Mouse (Mus musculus): ENCODE results near the gene Wdr4. TPM values are rescaled to one million over a fixed set of nuclear protein-coding genes. Genes with fewer than 3 reads are reported as not detected.
"Not testable (repeated sequence)": the region's sequence is repeated elsewhere in the genome, so short reads cannot be mapped to it uniquely, and the experiment has no call there.

The Wdr4 gene
- polyA plus RNA-seq, 1 experiment from 2014 or later: 49.1 TPM

DNA sequence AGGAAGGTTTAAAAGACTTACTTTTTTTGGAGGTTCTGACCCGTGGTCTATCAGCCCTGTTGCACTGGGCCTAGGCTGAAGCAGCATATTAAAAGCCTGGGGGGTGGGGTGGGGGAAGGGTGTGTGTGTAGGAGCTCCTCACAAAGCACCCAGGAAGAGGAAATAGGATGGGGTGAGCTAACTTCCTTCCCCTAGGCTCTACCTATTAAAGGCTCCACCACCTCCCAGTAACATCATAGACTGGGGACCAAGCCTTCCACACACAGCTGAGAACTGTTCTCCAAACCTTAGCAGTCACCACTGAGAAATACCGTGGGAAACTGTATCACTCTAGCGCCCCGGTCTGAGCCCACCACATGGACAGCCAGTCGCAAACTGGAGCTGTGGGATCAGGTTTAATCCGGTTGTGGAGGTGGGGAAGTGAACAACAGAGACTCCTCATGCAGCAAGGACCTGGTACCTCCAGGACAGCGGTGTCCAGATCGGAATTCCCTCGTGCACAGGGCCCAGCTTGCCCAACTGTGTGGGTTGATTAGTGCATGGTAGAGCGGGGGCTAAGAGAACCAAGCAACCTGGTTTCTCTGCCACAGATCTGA lies 38.3 kb upstream of the Wdr4 start:
- no peaks in the 10 kb centered on the region for H3K36me3 ChIP-seq (ENCODE audit: control insufficient read depth, insufficient read depth, low read length)
- H3K4me3 ChIP-seq (ENCODE audit: low read depth, low read length): no peak overlapping the region
- H3K4me1 ChIP-seq (replicated peaks; ENCODE audit: control insufficient read depth, insufficient read depth, low read length): peaks cover 22% of the 10 kb centered on the region
- no peaks in the 10 kb centered on the region for H3K9me3 ChIP-seq (ENCODE audit: control insufficient read depth, low read length)
- no peaks in the 10 kb centered on the region for H3K27me3 ChIP-seq (replicated peaks; ENCODE audit: control insufficient read depth, insufficient read depth, low read length)
- H3K9ac ChIP-seq (ENCODE audit: low read length): no peak overlapping the region
- peak; percentile 6; the same call in 1 of the 2 replicates for ATAC-seq (replicated peaks; ENCODE audit: low FRiP score, low TSS enrichment, low read depth)
- peak overlapping the region; percentile 34 for H3K4me2 ChIP-seq (ENCODE audit: low read length)
- H3K27ac ChIP-seq (ENCODE audit: low read depth): peak overlapping the region; percentile 73
- WGBS: 59% methylated on average over 10 of the region's 10 CpGs
- no peak for DNase-seq (ENCODE audit: low spot score)

DNA sequence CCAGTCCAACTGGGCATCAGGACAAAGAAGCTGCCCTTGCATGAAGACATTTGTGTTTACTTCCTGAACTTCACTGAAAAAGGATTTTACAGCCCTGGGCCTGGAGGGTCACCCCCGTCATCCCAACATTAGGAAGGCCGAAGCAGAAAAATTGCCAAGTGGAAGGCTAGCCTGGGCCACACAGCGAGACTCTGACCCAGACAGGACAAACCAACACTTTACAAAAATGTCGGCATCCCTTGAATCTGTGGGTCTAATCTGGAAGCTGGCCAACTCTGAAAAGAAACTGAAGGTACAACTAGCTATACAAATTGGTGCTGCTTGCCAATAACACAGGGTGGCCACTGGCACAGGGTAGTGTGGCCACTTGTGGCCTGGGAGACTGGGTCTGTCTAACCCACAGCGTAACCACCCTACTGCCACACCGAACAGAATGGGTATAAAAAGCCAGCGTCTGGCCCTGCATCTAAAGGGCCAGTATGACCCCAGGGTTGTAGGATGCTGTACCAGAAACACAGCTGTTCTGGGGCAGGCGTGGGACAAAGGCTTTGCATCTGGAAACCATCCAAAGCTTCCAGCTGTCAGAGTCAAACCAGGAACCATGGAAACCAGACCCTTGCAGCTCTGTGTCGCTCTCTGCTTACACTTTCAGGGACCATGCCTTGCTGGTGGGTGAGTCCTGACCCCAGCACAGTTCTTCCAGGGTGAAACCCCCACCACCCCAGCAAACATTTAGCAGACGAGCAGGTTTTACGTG lies 37.5 kb upstream of the Wdr4 start:
- ATAC-seq (replicated peaks; ENCODE audit: low FRiP score, low TSS enrichment, low read depth): peak; percentile 78
- DNase-seq (ENCODE audit: low spot score): peak; percentile 77
- H3K4me1 ChIP-seq (replicated peaks; ENCODE audit: control insufficient read depth, insufficient read depth, low read length): peaks cover 22% of the 10 kb centered on the region
- WGBS: 32% methylated on average over 11 of the region's 11 CpGs
- H3K9ac ChIP-seq (ENCODE audit: low read length): no peak overlapping the region
- H3K4me3 ChIP-seq (ENCODE audit: low read depth, low read length): no peak overlapping the region
- H3K36me3 ChIP-seq (ENCODE audit: control insufficient read depth, insufficient read depth, low read length): no peaks in the 10 kb centered on the region
- H3K9me3 ChIP-seq (ENCODE audit: control insufficient read depth, low read length): no peaks in the 10 kb centered on the region
- H3K27ac ChIP-seq (ENCODE audit: low read depth): peak overlapping the region; percentile 73
- peak overlapping the region; percentile 34 for H3K4me2 ChIP-seq (ENCODE audit: low read length)
- no peaks in the 10 kb centered on the region for H3K27me3 ChIP-seq (replicated peaks; ENCODE audit: control insufficient read depth, insufficient read depth, low read length)

DNA sequence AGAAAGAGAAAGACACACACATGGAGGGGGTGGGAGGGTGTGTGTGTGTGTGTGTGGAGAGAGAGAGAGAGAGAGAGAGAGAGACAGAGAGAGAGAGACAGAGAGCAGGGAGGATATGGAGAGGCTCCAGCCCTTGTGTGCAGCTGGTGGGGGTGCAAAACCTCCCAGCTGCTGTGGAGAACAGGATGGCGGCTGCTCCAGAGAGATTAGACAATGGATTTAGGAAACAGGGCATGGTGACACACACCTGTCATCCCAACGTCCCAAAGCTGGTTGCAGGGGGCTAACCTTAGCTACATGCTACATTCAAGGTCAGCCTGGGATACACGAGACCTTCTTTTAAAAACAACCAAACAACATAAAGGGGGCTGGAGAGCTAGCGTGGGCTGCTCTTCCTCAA lies 36.5 kb upstream of the Wdr4 start:
- Histone ChIP-seq H3K4me2 (ENCODE audit: low read length) (no peak overlapping the region), H3K27me3 (replicated peaks; ENCODE audit: control insufficient read depth, insufficient read depth, low read length) (no peaks in the 10 kb centered on the region), H3K9me3 (ENCODE audit: control insufficient read depth, low read length) (no peaks in the 10 kb centered on the region), H3K36me3 (ENCODE audit: control insufficient read depth, insufficient read depth, low read length) (no peaks in the 10 kb centered on the region), H3K4me1 (replicated peaks; ENCODE audit: control insufficient read depth, insufficient read depth, low read length) (peaks cover 22% of the 10 kb centered on the region), H3K4me3 (ENCODE audit: low read depth, low read length) (no peak overlapping the region), H3K9ac (ENCODE audit: low read length) (no peak overlapping the region), H3K27ac (ENCODE audit: low read depth) (peak overlapping the region; percentile 73; the same call in 1 of the 2 replicates)
- DNase-seq (ENCODE audit: low spot score): no peak
- WGBS: 61% methylated on average over 4 of the region's 4 CpGs
- no peak for ATAC-seq (replicated peaks; ENCODE audit: low FRiP score, low TSS enrichment, low read depth)

DNA sequence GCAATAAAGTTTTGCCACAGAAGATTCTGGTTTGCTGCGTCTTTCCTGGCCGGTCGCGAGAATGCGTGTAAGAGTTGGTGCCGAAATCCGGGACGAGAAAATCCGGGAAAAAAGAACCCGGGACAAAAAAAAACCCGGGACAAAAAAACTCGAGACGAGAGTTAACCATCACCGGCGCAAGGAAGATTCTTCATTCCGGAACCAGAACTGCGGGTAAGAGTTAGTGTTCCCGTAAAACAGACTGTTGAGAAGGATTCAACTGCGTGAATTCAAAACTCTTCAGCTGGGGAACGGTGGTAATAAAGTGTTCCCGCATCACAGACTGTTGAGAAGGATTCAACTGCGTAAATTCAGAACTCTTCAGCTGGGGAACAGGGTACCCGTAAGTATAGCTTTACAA lies 32.8 kb upstream of the Wdr4 start:
- not testable (repeated sequence) for H3K36me3 ChIP-seq (ENCODE audit: control insufficient read depth, insufficient read depth, low read length); H3K4me2 ChIP-seq (ENCODE audit: low read length); H3K27ac ChIP-seq (ENCODE audit: low read depth); ATAC-seq (replicated peaks; ENCODE audit: low FRiP score, low TSS enrichment, low read depth); H3K27me3 ChIP-seq (replicated peaks; ENCODE audit: control insufficient read depth, insufficient read depth, low read length); H3K9me3 ChIP-seq (ENCODE audit: control insufficient read depth, low read length); DNase-seq (ENCODE audit: low spot score); H3K9ac ChIP-seq (ENCODE audit: low read length); H3K4me3 ChIP-seq (ENCODE audit: low read depth, low read length)
- H3K4me1 ChIP-seq (replicated peaks; ENCODE audit: control insufficient read depth, insufficient read depth, low read length): peaks cover 15% of the 10 kb centered on the region
- WGBS: 95% methylated on average over 23 of the region's 23 CpGs

DNA sequence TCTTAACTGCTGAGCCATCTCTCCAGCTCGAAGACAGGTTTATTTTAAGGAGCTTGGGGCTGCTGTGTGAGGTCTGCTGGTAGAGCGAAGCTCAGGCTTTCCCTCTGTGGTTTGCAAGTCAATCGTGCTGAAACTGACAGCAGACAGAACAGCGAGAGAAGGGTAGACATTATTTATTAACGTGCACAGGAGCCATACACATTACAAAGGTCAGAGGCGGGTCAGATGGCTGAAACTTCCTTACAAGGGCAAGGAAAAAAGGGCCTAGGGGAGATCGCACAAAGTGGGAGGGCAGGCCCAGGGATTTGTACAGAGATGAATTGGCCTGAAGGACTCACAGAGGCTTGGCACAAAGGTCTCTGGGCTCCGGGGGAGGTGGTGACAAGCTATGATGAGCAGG lies 29.6 kb upstream of the Wdr4 start:
- no peaks in the 10 kb centered on the region for H3K9me3 ChIP-seq (ENCODE audit: control insufficient read depth, low read length)
- 0 out of 2 replicates have a peak, but pooled peaks cover 2% of the 10 kb centered on the region for H3K4me1 ChIP-seq (replicated peaks; ENCODE audit: control insufficient read depth, insufficient read depth, low read length)
- H3K9ac ChIP-seq (ENCODE audit: low read length): no peak overlapping the region
- 16% methylated on average over 8 of the region's 8 CpGs for WGBS
- peak overlapping the region; percentile 52 for H3K27ac ChIP-seq (ENCODE audit: low read depth)
- DNase-seq (ENCODE audit: low spot score): no peak
- no peak overlapping the region for H3K4me2 ChIP-seq (ENCODE audit: low read length)
- H3K36me3 ChIP-seq (ENCODE audit: control insufficient read depth, insufficient read depth, low read length): no peaks in the 10 kb centered on the region
- H3K27me3 ChIP-seq (replicated peaks; ENCODE audit: control insufficient read depth, insufficient read depth, low read length): no peaks in the 10 kb centered on the region
- ATAC-seq (replicated peaks; ENCODE audit: low FRiP score, low TSS enrichment, low read depth): no peak
- H3K4me3 ChIP-seq (ENCODE audit: low read depth, low read length): no peak overlapping the region

DNA sequence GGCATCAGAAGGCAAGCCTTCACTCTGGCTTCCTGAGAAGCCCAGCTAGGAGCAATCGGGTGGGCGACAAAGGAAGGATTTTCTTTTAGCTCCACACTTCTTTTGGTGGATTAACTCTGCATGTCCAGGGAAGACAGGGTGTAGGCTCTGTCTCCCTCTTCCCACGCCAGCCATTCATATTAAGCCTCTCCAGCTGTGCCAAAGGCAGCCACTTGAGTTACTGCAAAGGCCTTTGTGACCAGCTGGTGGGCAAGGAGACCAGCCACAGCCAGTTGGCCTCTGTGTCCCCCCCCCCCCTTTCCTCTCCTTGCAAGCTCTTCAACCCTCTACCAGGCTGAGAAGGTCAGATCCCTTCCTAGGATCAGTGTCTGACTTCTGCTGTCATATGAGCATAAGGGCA lies 28.2 kb upstream of the Wdr4 start:
- H3K9ac ChIP-seq (ENCODE audit: low read length): no peak overlapping the region
- no peaks in the 10 kb centered on the region for H3K36me3 ChIP-seq (ENCODE audit: control insufficient read depth, insufficient read depth, low read length)
- H3K27me3 ChIP-seq (replicated peaks; ENCODE audit: control insufficient read depth, insufficient read depth, low read length): no peaks in the 10 kb centered on the region
- H3K9me3 ChIP-seq (ENCODE audit: control insufficient read depth, low read length): no peaks in the 10 kb centered on the region
- H3K4me1 ChIP-seq (replicated peaks; ENCODE audit: control insufficient read depth, insufficient read depth, low read length): 0 out of 2 replicates have a peak, but pooled peaks cover 6% of the 10 kb centered on the region
- ATAC-seq (replicated peaks; ENCODE audit: low FRiP score, low TSS enrichment, low read depth) (no peak), DNase-seq (ENCODE audit: low spot score) (no peak)
- H3K27ac ChIP-seq (ENCODE audit: low read depth): no peak overlapping the region
- H3K4me2 ChIP-seq (ENCODE audit: low read length): no peak overlapping the region
- no peak overlapping the region for H3K4me3 ChIP-seq (ENCODE audit: low read depth, low read length)
- WGBS: 77% methylated on average over 3 of the region's 3 CpGs

DNA sequence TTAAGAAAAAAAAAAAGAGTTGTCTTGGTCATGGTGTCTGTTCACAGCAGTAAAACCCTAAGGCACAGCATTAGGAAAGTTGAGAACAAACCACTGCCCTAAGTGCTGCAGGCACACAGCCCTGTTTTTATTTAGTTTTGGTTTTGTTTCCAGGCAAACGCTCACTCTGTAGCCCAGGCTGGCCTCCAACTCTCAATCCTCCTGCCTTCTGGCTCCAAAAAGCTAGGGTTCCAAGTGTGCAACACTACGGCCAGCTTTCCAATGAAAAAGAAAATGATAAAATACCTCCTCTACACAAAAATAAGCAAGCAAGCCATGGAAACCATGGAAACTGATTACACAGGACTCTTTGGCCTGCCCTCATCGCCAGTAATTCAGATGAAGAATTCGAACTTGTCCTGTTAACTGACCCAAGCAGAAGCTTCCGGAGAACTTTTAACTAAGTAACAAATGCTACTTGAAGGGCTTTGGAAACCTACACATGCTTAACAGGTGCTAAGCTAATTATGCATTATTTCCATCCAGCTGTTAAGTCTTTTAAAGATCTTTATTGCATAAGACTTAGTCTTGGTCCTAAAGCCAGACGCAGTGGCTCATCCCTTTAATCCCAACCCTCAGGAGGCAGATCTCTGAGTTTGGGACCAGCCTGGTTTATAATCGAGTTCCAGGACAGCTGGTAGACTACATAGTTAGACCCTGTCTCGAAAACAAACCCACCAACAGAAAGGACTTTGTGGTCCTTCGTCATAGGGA lies 26.8 kb upstream of the Wdr4 start:
- DNase-seq (ENCODE audit: low spot score): no peak
- no peak overlapping the region for H3K4me2 ChIP-seq (ENCODE audit: low read length)
- 91% methylated on average over 9 of the region's 9 CpGs for WGBS
- H3K4me1 ChIP-seq (replicated peaks; ENCODE audit: control insufficient read depth, insufficient read depth, low read length): 0 out of 2 replicates have a peak, but pooled peaks cover 11% of the 10 kb centered on the region
- H3K27me3 ChIP-seq (replicated peaks; ENCODE audit: control insufficient read depth, insufficient read depth, low read length): no peaks in the 10 kb centered on the region
- H3K27ac ChIP-seq (ENCODE audit: low read depth): no peak overlapping the region
- no peak overlapping the region for H3K4me3 ChIP-seq (ENCODE audit: low read depth, low read length)
- H3K9me3 ChIP-seq (ENCODE audit: control insufficient read depth, low read length): no peaks in the 10 kb centered on the region
- H3K36me3 ChIP-seq (ENCODE audit: control insufficient read depth, insufficient read depth, low read length): no peaks in the 10 kb centered on the region
- ATAC-seq (replicated peaks; ENCODE audit: low FRiP score, low TSS enrichment, low read depth): no peak
- H3K9ac ChIP-seq (ENCODE audit: low read length): no peak overlapping the region

DNA sequence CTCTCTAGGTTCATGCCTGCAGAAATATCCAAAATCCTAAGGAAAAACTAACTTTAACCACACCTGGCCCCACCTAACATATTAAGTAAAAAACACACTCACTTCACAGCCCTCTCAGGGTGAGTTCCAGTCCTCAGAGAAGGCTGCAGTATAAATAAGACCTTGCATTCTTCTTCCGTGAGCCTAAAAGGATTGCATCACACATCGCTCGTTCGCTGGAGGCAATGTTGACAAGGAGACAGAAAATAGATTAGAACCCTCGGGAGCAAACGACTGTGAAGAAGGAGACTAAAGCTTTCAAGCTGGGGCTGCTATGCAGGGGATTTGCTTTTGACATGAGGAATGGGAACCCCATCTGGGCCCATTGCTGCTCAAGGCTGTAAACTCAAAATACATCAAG lies 23.8 kb upstream of the Wdr4 start:
- no peak for ATAC-seq (replicated peaks; ENCODE audit: low FRiP score, low TSS enrichment, low read depth)
- WGBS: 19% methylated on average over 6 of the region's 6 CpGs
- 0 out of 2 replicates have a peak overlapping the region, but pooled peaks have one; percentile 22 for H3K27ac ChIP-seq (ENCODE audit: low read depth)
- H3K4me3 ChIP-seq (ENCODE audit: low read depth, low read length): no peak overlapping the region
- H3K4me1 ChIP-seq (replicated peaks; ENCODE audit: control insufficient read depth, insufficient read depth, low read length): peaks cover 18% of the 10 kb centered on the region
- H3K9me3 ChIP-seq (ENCODE audit: control insufficient read depth, low read length): no peaks in the 10 kb centered on the region
- no peak overlapping the region for H3K4me2 ChIP-seq (ENCODE audit: low read length)
- H3K36me3 ChIP-seq (ENCODE audit: control insufficient read depth, insufficient read depth, low read length): no peaks in the 10 kb centered on the region
- no peaks in the 10 kb centered on the region for H3K27me3 ChIP-seq (replicated peaks; ENCODE audit: control insufficient read depth, insufficient read depth, low read length)
- no peak for DNase-seq (ENCODE audit: low spot score)
- 0 out of 2 replicates have a peak overlapping the region, but pooled peaks have one; percentile 16 for H3K9ac ChIP-seq (ENCODE audit: low read length)

All from intestine, embryonic 14.5 days (tissue).